Mouse (Mus musculus) lung, postnatal 36 days (tissue): ENCODE measurements around the gene Serinc2.
"Not testable (repeated sequence)": the region's sequence is repeated elsewhere in the genome, so short reads cannot be mapped to it uniquely, and the experiment has no call there.

Experiments
- DNase-seq: peaks from one replicate; pipeline ENCODE4 v3.0.0; 2022; ENCODE audit warnings: mixed read lengths

Gene Serinc2

DNA sequence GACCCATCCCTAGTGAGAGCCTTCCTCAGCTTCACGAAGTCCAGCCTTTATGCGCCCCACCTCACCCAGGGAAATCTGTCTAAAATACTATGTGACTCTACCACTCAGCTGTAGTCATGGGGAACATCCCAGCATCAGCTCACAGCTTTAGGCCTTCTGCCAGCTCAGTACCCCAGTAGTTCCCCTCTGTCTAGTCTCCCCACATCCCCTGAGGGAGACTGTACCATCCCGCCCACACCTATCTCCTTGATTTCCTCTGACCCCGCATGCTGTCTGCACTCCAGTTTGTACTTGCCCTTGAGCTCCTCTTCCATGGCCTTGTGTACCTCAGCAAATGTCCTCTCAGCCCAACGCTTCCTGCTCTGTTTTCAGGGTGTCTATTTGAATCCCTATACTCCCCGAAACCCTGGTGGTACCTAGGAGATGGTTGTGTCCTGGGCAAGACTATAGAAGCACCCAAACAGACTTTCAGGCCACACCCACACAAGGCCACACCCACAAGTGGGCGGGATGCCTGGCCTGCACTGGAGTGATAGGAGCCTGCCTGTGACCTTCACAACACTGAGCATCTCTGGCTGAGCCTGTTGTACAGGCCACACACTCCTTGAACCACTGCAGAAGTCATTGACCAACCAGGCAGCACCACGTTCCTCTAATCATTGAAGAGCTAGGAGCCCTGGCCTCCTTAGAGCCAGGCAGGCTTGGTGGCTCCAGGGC lies 26.4 kb downstream of the Serinc2 start:
- DNase-seq: peak; percentile 38

DNA sequence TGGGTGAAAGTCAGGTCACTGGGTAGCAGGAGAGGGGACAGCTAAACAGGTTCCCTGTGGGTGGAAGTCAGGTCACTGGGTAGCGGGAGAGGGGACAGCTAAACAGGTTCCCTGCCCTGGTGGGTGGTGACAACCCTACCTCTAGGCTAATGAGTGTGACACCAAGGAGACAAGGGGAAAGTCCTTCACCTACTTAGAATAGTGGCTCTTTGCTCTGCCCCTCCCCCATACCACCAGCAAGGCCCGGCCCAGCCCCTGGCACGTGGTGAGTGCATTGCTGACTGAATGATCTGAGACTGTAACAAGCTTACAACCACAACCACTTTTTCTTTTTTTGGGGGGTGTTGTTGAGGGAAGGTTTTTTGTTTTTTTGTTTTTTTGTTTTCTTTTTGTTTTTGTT lies 27.2 kb downstream of the Serinc2 start:
- DNase-seq: no peak

DNA sequence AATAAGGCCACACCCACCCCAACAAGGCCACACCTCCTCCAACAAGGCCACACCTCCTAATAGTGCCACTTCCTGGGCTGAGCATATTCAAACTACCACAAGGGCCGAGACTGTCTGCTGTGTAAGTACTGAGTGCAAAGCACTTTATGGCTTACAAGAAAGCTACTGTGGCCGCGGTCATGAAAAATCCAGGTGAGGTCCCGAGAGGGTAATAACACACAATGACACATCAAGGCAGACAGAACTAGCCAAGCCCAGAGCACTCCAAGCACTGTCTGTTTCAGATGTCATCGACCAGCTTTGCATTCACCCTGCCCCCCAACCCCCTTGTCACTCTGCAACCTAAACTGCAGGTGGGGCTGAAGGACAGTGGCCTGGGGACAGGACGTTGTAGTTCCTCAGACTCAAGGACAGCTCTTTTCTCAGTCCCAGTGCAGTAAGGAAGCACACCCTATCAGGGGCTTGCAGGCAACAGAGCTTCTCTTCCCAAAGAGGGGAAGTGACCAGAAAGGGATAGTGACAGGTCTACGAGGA lies 27.8 kb downstream of the Serinc2 start:
- DNase-seq: no peak

DNA sequence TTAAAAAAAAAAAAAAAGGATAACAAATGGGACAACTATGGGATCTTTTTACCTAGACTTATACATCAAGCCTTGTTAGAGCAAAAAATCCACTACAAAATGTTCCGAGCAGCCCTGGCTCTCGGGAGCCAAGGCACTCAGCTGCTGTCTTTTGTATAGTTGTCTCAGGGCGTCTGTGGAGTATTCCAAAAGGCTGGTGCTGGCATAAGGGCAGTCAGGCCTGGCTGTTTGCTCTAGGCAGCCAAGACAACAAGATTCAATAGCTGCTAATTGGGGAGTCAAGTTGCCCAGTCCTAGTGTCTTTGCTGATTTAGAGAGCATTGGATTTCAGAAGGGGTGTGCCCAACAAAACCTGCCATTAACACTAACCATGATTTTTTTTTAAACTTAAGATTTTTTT lies 30.4 kb downstream of the Serinc2 start:
- DNase-seq: no peak

DNA sequence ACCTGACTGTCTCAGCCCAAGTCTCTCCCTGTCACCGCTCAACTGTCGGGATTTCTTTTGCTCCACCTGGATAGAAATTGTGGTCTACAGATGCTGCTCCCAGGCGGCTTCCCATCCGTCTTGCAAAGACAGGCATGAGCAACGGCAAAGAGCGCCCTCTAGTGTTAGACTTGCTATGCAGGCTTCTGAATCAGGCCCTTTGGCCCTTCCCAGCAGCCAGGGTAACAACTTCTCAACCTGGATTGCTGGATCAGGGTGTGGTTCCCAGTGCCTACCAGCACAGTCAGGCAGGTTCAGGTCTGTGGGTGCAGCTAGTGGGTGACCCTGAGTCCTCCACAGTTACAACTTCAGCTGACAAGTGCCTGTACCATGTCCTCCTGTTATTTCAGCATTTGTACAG lies 32.9 kb downstream of the Serinc2 start:
- peak; percentile 88 for DNase-seq

DNA sequence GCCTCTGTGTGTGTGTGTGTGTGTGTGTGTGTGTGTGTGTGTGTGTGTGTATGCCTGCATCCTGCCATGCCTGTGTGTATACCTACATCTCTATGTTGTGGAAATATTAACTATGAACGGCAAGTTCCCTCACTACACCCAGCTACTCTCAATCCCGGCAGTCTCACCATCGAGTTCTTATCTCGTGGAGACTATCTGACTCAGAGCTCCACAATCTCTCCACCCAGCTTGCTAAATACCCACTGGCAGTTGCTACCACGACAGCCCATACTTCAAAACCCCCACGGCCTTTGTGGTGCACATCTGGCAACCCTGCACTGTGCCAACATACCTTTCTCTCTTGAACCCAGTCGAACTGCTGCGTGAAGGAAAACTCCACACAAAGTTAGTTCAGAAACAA lies 34.3 kb downstream of the Serinc2 start:
- DNase-seq: no peak

DNA sequence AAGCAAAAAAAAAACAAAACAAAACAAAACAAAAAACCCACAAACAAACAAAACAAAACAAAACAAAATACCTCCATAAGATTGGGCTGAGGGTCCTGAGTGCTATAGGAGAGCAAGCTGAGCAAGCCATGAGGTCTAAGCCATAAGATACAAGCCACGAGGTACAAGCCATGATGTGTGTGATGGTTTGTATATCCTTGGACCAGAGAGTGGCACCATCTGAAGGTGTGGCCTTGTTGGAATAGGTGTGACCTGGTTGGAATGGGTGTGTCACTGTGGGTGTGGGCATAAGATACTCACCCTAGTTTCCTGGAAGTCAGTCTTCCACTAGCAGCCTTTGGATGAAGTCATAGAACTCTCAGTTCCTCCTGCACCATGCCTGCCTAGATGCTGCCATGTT lies 35.4 kb downstream of the Serinc2 start:
- DNase-seq: not testable (repeated sequence)

DNA sequence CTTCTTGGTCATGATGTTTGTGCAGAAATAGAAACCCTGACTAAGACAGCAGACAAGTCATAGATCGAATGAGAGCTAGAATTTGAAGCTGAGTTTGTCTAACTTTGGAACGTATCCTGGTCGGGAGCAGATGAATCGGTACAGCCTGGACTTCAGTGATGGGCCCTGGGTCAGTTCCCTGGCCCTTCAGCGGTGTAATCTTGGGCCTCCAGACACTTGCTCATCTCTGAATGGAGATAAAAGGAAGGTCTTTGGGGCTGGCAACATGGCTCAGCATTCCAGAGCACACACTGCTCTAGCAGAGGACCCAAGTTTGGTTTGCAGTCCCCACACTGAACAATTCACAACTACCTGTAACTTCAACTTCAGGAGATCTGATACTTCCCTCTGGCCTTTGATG lies 36.0 kb downstream of the Serinc2 start:
- DNase-seq: no peak

DNA sequence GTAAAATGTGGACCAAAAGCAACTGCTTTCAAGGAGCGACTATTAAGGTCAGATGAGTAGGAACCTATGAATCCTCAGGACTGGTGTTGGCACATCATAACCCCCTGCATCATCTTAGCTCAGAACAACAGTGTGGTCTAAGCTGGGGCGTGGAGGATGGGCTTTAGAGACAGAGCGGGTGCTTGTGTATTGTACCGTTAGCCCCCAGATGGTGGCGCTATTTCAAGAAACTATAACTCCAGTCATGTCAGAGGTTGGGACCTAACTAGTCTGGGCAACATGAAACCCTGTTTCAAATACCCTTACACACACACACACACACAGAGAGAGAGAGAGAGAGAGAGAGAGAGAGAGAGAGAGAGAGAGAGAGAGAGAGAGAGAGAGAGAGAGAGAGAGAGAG lies 38.3 kb downstream of the Serinc2 start:
- DNase-seq: no peak

DNA sequence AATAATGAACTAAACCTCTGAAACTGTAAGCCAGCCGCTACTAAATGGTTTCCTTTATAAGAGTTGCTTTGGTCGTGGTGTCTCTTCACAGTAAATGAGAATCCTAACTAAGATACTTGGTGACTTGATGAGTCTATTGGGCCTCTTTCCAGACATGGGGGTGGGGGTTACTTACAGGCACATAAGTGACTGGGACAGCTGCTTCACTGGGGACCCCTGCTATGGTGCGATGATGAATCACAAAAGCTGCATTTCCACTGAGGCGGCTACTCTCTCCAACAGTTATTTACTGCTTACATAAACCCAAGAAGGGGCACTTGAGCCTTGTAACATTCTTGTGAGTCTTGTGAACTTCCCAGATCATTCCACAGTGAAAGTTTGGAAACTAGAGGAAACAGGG lies 41.4 kb downstream of the Serinc2 start:
- DNase-seq: no peak

DNA sequence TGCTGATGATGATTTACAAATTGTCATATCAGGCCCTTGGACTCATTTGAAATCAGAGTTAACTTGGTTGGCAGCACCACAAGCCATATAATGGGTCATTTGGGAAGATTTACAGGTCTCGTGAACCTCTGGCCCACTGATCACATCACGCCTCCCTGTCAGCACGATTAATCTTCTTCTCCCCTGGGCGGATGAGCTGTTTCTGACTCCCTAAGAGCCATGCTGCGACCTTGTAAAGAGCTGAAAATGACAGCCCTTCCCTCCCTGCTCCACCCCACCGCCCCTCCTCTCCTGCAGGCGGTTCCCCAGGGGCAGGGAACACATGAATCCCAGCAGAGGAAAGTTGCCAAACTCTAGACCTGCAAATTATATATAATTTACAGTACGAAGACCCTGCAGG lies 42.6 kb downstream of the Serinc2 start:
- no peak for DNase-seq

DNA sequence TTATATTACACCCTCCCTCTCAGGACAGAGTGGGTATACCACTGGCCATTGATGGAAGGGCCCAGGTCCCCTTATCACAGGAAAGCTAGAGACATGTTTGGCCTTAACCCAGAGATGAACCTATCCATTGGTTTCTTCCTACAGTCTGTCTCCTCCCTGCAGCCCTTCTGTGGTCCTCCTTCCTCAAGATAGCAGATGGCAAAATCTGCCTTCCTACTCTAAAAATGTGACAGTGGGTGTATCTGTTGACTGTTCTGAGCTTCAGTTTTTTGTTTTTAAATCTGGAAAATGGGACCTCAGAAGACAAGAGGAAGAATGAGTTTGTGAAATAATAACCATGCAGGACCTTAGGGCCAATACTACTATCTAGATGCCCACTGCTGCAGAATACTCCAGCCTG lies 54.9 kb downstream of the Serinc2 start:
- DNase-seq: no peak

DNA sequence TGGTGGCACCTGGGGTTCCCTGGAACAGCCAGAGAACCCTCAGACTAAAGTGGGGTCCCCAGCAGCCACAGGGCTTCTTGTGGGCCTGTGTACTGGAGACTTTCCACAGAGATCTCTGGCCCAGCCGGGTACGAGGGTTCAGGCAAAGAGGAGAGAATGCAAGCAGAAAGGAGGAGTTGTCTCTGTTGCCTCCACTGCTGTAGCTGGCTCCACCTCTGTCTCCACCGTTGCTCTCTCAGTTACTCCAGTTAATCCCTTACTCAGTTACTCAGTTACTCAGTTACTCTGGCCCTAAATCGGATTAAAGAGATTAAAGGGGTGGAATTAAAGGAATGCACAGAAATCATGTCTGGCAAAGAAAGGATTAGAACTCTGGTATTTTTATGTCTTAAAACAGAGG lies 56.8 kb downstream of the Serinc2 start, which contains the start of gene Gm853:
TSS of gene Gm853 (minus strand) at position 223 of the 400 bp plus-strand sequence.
- no peak for DNase-seq

DNA sequence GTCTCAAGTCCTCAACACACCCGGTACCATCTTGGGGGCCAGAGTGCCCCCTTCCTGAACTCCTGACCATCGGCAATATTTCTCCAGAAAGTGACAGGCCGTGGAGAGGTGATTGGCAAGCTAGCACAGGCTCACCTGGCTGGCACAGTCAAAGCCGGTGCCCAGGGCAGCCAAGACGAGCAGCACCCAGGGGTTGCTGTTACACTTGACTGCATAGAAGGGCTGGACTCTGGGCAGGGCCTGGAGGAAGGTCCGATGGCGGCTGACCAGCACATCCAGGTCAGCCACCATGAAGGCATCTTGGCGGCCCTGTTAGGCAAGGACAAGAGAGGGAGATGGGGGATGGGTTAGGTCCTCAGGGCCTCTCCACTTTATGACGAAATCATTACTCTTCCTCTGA lies 58.8 kb downstream of the Serinc2 start:
- DNase-seq: no peak

DNA sequence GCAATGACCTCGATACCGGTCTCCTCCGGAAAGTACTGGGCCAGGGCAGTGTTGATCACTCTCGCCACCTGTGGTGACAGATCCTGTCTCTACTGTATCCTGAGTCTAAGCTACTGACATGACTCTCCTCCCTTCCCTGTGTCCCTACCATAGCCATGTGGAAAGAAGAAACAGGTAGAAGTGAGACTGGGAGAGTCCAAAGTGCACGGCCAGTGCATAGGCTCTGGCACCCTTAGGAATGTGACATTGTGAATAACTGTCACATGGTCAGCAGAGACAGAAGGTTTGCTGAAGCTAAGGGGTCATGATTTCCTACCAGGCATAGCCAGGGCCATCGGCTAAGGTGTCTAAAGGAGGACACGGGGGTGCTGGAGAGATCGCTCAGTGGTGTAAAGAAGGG lies 63.6 kb downstream of the Serinc2 start:
- DNase-seq: no peak

DNA sequence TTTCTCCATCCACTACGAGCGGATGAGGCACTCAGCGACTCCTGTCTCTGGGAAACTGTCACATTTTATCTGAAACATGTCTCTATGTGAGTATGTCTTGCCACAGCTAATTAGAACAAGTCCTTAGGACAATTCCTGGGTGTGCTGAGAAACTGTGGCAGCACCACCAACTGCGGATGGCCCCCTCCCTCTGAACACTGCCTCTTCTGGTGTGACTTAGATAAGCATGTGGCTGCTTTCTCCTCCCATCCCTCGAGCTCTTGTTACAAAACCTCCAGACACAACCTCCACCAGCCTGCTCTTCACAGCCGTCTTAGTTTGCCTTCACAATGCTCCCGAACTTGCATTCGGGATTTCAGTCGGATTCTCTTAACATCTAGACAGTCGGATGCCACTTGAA lies 65.1 kb downstream of the Serinc2 start:
- no peak for DNase-seq

DNA sequence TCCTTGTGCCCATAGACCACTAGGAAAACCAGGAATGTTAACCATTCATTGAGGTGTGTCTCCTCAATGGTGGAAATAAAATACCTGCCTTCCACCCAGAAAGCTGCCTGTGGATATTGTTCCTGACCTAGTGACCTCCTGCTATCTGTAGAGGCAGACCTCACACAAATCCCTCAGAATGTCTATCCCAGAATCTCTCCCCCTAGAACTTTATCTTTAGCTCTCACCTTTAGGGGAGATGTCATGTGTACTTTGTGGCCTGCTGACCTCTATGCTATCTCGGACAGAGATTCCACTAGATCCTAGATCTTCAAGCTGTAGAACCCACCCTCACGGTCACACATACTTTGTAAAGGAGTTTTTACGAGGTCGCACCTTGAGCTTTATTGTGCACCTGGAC lies 65.8 kb downstream of the Serinc2 start:
- DNase-seq: no peak

DNA sequence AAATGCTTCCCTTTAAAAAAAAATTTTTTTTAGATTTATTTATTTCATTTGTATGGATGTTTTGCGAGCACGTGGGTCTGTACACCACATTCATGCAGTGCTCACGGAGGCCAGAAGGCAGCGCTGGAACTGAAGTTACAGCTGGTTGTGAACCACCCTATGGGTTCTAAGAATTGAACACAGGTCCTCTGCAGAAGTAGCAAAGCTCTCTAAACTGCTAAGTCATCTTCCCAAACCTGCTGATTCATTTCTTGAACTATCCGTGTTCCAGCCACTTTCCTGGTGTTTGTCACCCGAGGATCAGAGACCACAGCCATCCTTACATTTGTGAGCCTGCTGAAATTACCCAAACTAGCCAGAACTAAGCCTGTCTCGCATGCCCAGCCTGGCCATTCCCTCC lies 66.6 kb downstream of the Serinc2 start:
- no peak for DNase-seq

DNA sequence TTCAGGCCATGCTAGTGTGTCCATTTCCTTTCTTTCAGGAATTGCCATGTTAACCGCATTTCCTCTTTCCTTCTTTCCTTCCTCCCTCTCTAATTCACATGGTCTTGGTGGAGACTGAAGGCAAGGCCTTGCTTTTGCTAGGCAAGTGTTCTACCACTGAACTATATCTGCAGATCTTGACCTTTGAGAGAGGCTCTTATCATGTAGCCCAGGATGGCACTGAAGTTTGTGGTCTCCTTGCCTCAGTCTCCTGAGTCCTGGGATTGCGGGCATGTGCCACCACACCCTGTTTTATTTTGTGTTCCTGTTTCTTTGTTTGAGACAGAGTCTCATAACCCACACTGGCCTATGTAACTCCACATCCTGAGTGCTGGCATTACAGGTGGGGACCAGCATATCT lies 67.1 kb downstream of the Serinc2 start:
- no peak for DNase-seq
